ENCODE assay signal across 8 mouse cellular contexts in genomic region chr7:45154096-45154992, GRCm38 (mm10). TPM values are rescaled to one million over a fixed set of nuclear protein-coding genes. Genes with fewer than 3 reads are reported as not detected.
DNase-seq lines count a peak whose midpoint lies in the region; ATAC-seq and TF ChIP-seq lines count a peak whose summit lies in the region.

TSS of gene Pih1d1 (plus strand) at chr7:45154303.
TSS of gene Aldh16a1 (minus strand) at chr7:45154584.

- WGBS in forebrain, embryonic 12.5 days, result 6% methylated on average over 68 of the region's 69 CpGs
- 2% methylated on average over 69 of the region's 69 CpGs for WGBS in heart, postnatal 0 days
- WGBS in liver, embryonic 16.5 days (ENCODE audit: insufficient replicate concordance), result 1% methylated on average over 66 of the region's 69 CpGs
- WGBS in neural tube, embryonic 13.5 days, result 5% methylated on average over 69 of the region's 69 CpGs

- peak within 1 kb of the TSS; percentile 92 for H3K27ac ChIP-seq in forebrain, embryonic 12.5 days
- H3K27ac ChIP-seq in heart, postnatal 0 days (ENCODE audit: low read depth), result peak within 1 kb of the TSS; percentile 97
- peak within 1 kb of the TSS; percentile 94 for H3K27ac ChIP-seq in liver, embryonic 16.5 days (ENCODE audit: low read length)
- peak within 1 kb of the TSS; percentile 96 for H3K27ac ChIP-seq in neural tube, embryonic 13.5 days (replicated peaks)
- peak within 1 kb of the TSS; percentile 100 for H3K27ac ChIP-seq in testis, adult 2 months (ENCODE audit: control insufficient read depth, insufficient read depth, low read depth, low read length)

- peak within 1 kb of the TSS; percentile 81 for H3K4me2 ChIP-seq in forebrain, embryonic 12.5 days
- H3K4me2 ChIP-seq in heart, postnatal 0 days (ENCODE audit: low read depth, low read length), result peak within 1 kb of the TSS; percentile 83
- peak within 1 kb of the TSS; percentile 85 for H3K4me2 ChIP-seq in liver, embryonic 16.5 days (ENCODE audit: low read depth, low read length)
- H3K4me2 ChIP-seq in neural tube, embryonic 13.5 days, result peak within 1 kb of the TSS; percentile 81

- peak within 1 kb of the TSS; percentile 89 for H3K4me3 ChIP-seq in E14TG2a.4 (replicated peaks; ENCODE audit: low read length)
- H3K4me3 ChIP-seq in forebrain, embryonic 12.5 days (replicated peaks), result peak within 1 kb of the TSS; percentile 68
- peak within 1 kb of the TSS; percentile 76 for H3K4me3 ChIP-seq in heart, postnatal 0 days (ENCODE audit: low read depth, low read length)
- H3K4me3 ChIP-seq in liver, embryonic 16.5 days (ENCODE audit: low read depth, low read length), result peak within 1 kb of the TSS; percentile 76
- peak within 1 kb of the TSS; percentile 63 for H3K4me3 ChIP-seq in neural tube, embryonic 13.5 days
- peak within 1 kb of the TSS; percentile 100 for H3K4me3 ChIP-seq in testis, adult 2 months (ENCODE audit: control insufficient read depth, low read depth, low read length)

- no peak for TF ChIP-seq CTCF in E14TG2a.4 (conservative IDR thresholded peaks at IDR 0.05; ENCODE audit: low read length)
- TF ChIP-seq CTCF in heart, postnatal 0 days (IDR thresholded peaks at IDR 0.05; ENCODE audit: low read depth), result peak; percentile 61
- peak; percentile 33; the same call in 1 of the 2 replicates for TF ChIP-seq CTCF in testis, adult 2 months (IDR thresholded peaks at IDR 0.05; ENCODE audit: control insufficient read depth, insufficient read depth, insufficient replicate concordance, low read depth, low read length)

- no peaks in the 10 kb centered on the region for H3K9me3 ChIP-seq in E14TG2a.4 (ENCODE audit: low read length)
- no peaks in the 10 kb centered on the region for H3K9me3 ChIP-seq in forebrain, embryonic 12.5 days
- H3K9me3 ChIP-seq in heart, postnatal 0 days (replicated peaks; ENCODE audit: control insufficient read depth, low read length), result no peaks in the 10 kb centered on the region
- no peaks in the 10 kb centered on the region for H3K9me3 ChIP-seq in liver, embryonic 16.5 days (replicated peaks; ENCODE audit: control insufficient read depth, low read length)
- no peaks in the 10 kb centered on the region for H3K9me3 ChIP-seq in neural tube, embryonic 13.5 days

- no peaks in the 10 kb centered on the region for H3K27me3 ChIP-seq in E14TG2a.4 (ENCODE audit: insufficient read depth, low read length)
- no peaks in the 10 kb centered on the region for H3K27me3 ChIP-seq in forebrain, embryonic 12.5 days
- no peaks in the 10 kb centered on the region for H3K27me3 ChIP-seq in heart, postnatal 0 days (ENCODE audit: control insufficient read depth, insufficient read depth, low read length)
- no peaks in the 10 kb centered on the region for H3K27me3 ChIP-seq in liver, embryonic 16.5 days (ENCODE audit: control insufficient read depth, insufficient read depth, low read depth, low read length)
- no peaks in the 10 kb centered on the region for H3K27me3 ChIP-seq in neural tube, embryonic 13.5 days
- H3K27me3 ChIP-seq in testis, adult 2 months (ENCODE audit: control insufficient read depth, insufficient read depth, low read length), result no peaks in the 10 kb centered on the region

- H3K9ac ChIP-seq in forebrain, embryonic 12.5 days, result peak within 1 kb of the TSS; percentile 78
- peak within 1 kb of the TSS; percentile 83 for H3K9ac ChIP-seq in heart, postnatal 0 days (replicated peaks; ENCODE audit: low read depth, low read length)
- peak within 1 kb of the TSS; percentile 84 for H3K9ac ChIP-seq in liver, embryonic 16.5 days (ENCODE audit: low read depth, low read length)
- H3K9ac ChIP-seq in neural tube, embryonic 13.5 days, result peak within 1 kb of the TSS; percentile 94

- H3K36me3 ChIP-seq in E14TG2a.4 (ENCODE audit: insufficient read depth, low read length), result peaks cover 45% of the 10 kb centered on the region
- H3K36me3 ChIP-seq in forebrain, embryonic 12.5 days (replicated peaks), result peaks cover 18% of the 10 kb centered on the region
- H3K36me3 ChIP-seq in heart, postnatal 0 days (replicated peaks; ENCODE audit: control insufficient read depth, insufficient read depth, low read length), result 0 out of 2 replicates have a peak, but pooled peaks cover 7% of the 10 kb centered on the region
- no peaks in the 10 kb centered on the region for H3K36me3 ChIP-seq in liver, embryonic 16.5 days (ENCODE audit: control insufficient read depth, insufficient read depth)
- peaks cover 22% of the 10 kb centered on the region for H3K36me3 ChIP-seq in neural tube, embryonic 13.5 days
- peaks cover 5% of the 10 kb centered on the region; the same call in 1 of the 2 replicates for H3K36me3 ChIP-seq in testis, adult 2 months (ENCODE audit: control insufficient read depth, insufficient read depth, low read length)

- TF ChIP-seq POLR2A in testis, adult 2 months (IDR thresholded peaks at IDR 0.05; ENCODE audit: control insufficient read depth, low read depth, low read length), result peak; percentile 90

- peak; percentile 96 for ATAC-seq in forebrain, embryonic 12.5 days (ENCODE audit: low FRiP score)
- ATAC-seq in heart, postnatal 0 days (ENCODE audit: insufficient read depth, low read depth), result peak; percentile 94
- peak; percentile 95 for ATAC-seq in liver, embryonic 16.5 days (ENCODE audit: low read depth)
- ATAC-seq in neural tube, embryonic 13.5 days (ENCODE audit: low read depth), result peak; percentile 97

- peaks cover 59% of the 10 kb centered on the region for H3K4me1 ChIP-seq in E14TG2a.4 (replicated peaks; ENCODE audit: low read depth, low read length)
- peaks cover 33% of the 10 kb centered on the region for H3K4me1 ChIP-seq in forebrain, embryonic 12.5 days
- H3K4me1 ChIP-seq in heart, postnatal 0 days (ENCODE audit: control insufficient read depth, insufficient read depth), result 0 out of 2 replicates have a peak, but pooled peaks cover 7% of the 10 kb centered on the region
- peaks cover 6% of the 10 kb centered on the region for H3K4me1 ChIP-seq in liver, embryonic 16.5 days (ENCODE audit: control insufficient read depth, low read depth, low read length)
- peaks cover 30% of the 10 kb centered on the region for H3K4me1 ChIP-seq in neural tube, embryonic 13.5 days (replicated peaks)
- H3K4me1 ChIP-seq in testis, adult 2 months (ENCODE audit: control insufficient read depth, insufficient read depth, low read length), result peaks cover 4% of the 10 kb centered on the region; the same call in 1 of the 2 replicates

- 0 out of 2 replicates have a peak, but pooled peaks have one; percentile 63 for TF ChIP-seq EP300 in heart, postnatal 0 days (IDR thresholded peaks at IDR 0.05; ENCODE audit: low read depth)

- peak; percentile 97 for DNase-seq in c-Kit-positive CD71-positive TER-119-positive erythroid progenitor cells, embryonic 14.5 days (ENCODE audit: low spot score)
- peak; percentile 94 for DNase-seq in heart, postnatal 0 days (ENCODE audit: low spot score)
- peak; percentile 98 to 99 for DNase-seq in kidney, postnatal 4 days

RNA-seq across cellular contexts. Expression of gene Pih1d1, which starts in this region (rescaled TPM):
- polyA plus RNA-seq in forebrain, embryonic 12.5 days (2016; fragmentation: Nextera tagmentation; extraction: Ambion mirVana), result 95.0 and 97.5 TPM in 2 replicates
- 142 and 152 TPM in 2 replicates for total RNA-seq in heart, postnatal 0 days (2014; rRNA removed; ENCODE audit: low replicate concordance)
- polyA plus RNA-seq in heart, postnatal 0 days (2015; fragmentation: Nextera tagmentation; extraction: Ambion mirVana), result 56.3 and 60.0 TPM in 2 replicates
- 42.3 and 42.8 TPM in 2 replicates for polyA plus RNA-seq in liver, embryonic 16.5 days (2015; fragmentation: Nextera tagmentation; extraction: Ambion mirVana)
- polyA plus RNA-seq in neural tube, embryonic 13.5 days (2015; fragmentation: Nextera tagmentation; extraction: Ambion mirVana), result 79.9 and 91.9 TPM in 2 replicates
- polyA plus RNA-seq in testis, adult 2 months (2012; rRNA removed), result 258 and 295 TPM in 2 replicates

RNA-seq across cellular contexts. Expression of gene Aldh16a1, which starts in this region (rescaled TPM):
- polyA plus RNA-seq in forebrain, embryonic 12.5 days (2016; fragmentation: Nextera tagmentation; extraction: Ambion mirVana), result 41.9 and 42.9 TPM in 2 replicates
- 29.2 and 40.1 TPM in 2 replicates for total RNA-seq in heart, postnatal 0 days (2014; rRNA removed; ENCODE audit: low replicate concordance)
- polyA plus RNA-seq in heart, postnatal 0 days (2015; fragmentation: Nextera tagmentation; extraction: Ambion mirVana), result 18.2 and 22.8 TPM in 2 replicates
- polyA plus RNA-seq in liver, embryonic 16.5 days (2015; fragmentation: Nextera tagmentation; extraction: Ambion mirVana), result 30.0 and 30.3 TPM in 2 replicates
- 19.0 and 19.6 TPM in 2 replicates for polyA plus RNA-seq in neural tube, embryonic 13.5 days (2015; fragmentation: Nextera tagmentation; extraction: Ambion mirVana)
- polyA plus RNA-seq in testis, adult 2 months (2012; rRNA removed), result 12.8 and 13.4 TPM in 2 replicates

Comparison
In these comparisons a context has a peak if more than half of its experiments do, and no peak if none do; other contexts are left out.
1. Peak in every context shown above with its lines: DNase-seq, ATAC-seq, H3K4me3 ChIP-seq and H3K27ac ChIP-seq.